In the genomic region with DNA sequence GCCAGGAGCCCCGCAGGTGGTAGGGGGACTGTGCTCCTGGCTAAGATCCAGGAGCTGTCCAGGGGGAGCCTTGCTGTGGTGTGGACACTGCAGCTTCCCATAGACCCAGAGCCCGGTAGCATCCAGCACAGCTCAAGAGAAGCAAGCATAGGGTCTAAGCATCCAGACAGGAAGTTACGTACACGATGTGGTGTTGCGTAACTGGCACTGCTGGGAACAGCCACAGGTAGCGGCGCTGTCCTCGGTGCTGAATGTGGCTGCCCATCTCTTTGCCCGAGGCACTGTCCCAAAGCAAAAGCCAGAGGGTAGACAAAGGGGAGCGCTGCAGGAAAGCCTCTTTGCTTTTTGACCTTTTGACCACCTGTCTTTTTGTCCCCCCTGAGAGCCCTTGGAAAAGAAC, we compare ENCODE assay signal across 8 mouse cellular contexts. TPM values are rescaled to one million over a fixed set of nuclear protein-coding genes. Genes with fewer than 3 reads are reported as not detected.
DNase-seq lines count a peak whose midpoint lies in the region; TF ChIP-seq lines count a peak whose summit lies in the region.

No protein-coding gene starts in this region.

- WGBS in thymus, adult 2 months, result 17% methylated on average over 10 of the region's 10 CpGs
- WGBS in liver, adult 2 months, result 19% methylated on average over 10 of the region's 10 CpGs

- H3K36me3 ChIP-seq in thymus, adult 2 months (ENCODE audit: control insufficient read depth, insufficient read depth, low read length), result no peaks in the 10 kb centered on the region
- no peaks in the 10 kb centered on the region for H3K36me3 ChIP-seq in liver, adult 2 months (ENCODE audit: control insufficient read depth, insufficient read depth, low read length)

- H3K27me3 ChIP-seq in thymus, adult 2 months (ENCODE audit: control insufficient read depth, insufficient read depth, low read length), result no peaks in the 10 kb centered on the region
- no peaks in the 10 kb centered on the region for H3K27me3 ChIP-seq in liver, adult 2 months (ENCODE audit: control insufficient read depth, insufficient read depth, low read length)

- no peaks in the 10 kb centered on the region for H3K79me2 ChIP-seq in liver, adult 2 months (ENCODE audit: control insufficient read depth, insufficient read depth, low read length)

- 0 out of 2 replicates have a peak, but pooled peaks have one; percentile 17 for TF ChIP-seq CTCF in thymus, adult 2 months (IDR thresholded peaks at IDR 0.05; ENCODE audit: borderline replicate concordance, control insufficient read depth, extremely low read depth, insufficient read depth, low read length, poor library complexity)
- TF ChIP-seq CTCF in liver, adult 2 months (IDR thresholded peaks at IDR 0.05; ENCODE audit: low read depth, low read length), result no peak

- no peak overlapping the region for H3K9ac ChIP-seq in liver, adult 2 months (ENCODE audit: low read depth, low read length)

- no peak for TF ChIP-seq POLR2A in thymus, adult 2 months (IDR thresholded peaks at IDR 0.05; ENCODE audit: control insufficient read depth, extremely low read depth, insufficient read depth, low read length, poor library complexity)
- TF ChIP-seq POLR2A in liver, adult 2 months (IDR thresholded peaks at IDR 0.05; ENCODE audit: extremely low read depth, insufficient read depth, low read length), result no peak

- H3K4me3 ChIP-seq in thymus, adult 2 months (ENCODE audit: control insufficient read depth, insufficient read depth, low read length), result no peak overlapping the region
- H3K4me3 ChIP-seq in liver, adult 2 months (ENCODE audit: insufficient read depth, low read depth, low read length), result no peak overlapping the region

- DNase-seq in adrenal gland, postnatal 10 days, result peak; percentile 74
- DNase-seq in adrenal gland, postnatal 4 days (ENCODE audit: low spot score in 2 of 2), result no peak
- DNase-seq in thymus, adult 2 months, result peak; percentile 20
- no peak for DNase-seq in thymus, adult 18-20 months
- DNase-seq in liver, adult 2 months (ENCODE audit: extremely low read depth, low read depth, low spot score), result peak; percentile 33
- peak; percentile 42 for DNase-seq in thymus, postnatal 14 days
- DNase-seq in spleen, adult 18-20 months, result no peak
- DNase-seq in MN1 (ENCODE audit: low spot score), result no peak

- H3K27ac ChIP-seq in thymus, adult 2 months (ENCODE audit: control insufficient read depth, insufficient read depth, low read length), result no peak overlapping the region
- H3K27ac ChIP-seq in liver, adult 2 months (replicated peaks; ENCODE audit: insufficient read depth, low read depth, low read length), result no peak overlapping the region

- H3K4me1 ChIP-seq in thymus, adult 2 months (replicated peaks; ENCODE audit: control insufficient read depth, insufficient read depth, low read length), result no peaks in the 10 kb centered on the region
- H3K4me1 ChIP-seq in liver, adult 2 months (ENCODE audit: control insufficient read depth, insufficient read depth, low read length), result no peaks in the 10 kb centered on the region

RNA-seq across cellular contexts. Expression of gene Cpz, which starts 6.1 kb away (rescaled TPM):
- 1 to 10 TPM; 7.8 to 8.3 TPM for total RNA-seq in adrenal gland, postnatal 10 days (2021)
- 1 to 10 TPM; 5.2 to 5.7 TPM for total RNA-seq in adrenal gland, postnatal 4 days (2021)
- polyA plus RNA-seq in thymus, adult 2 months (2012; rRNA removed), result 1.0 and 1.6 TPM in 2 replicates
- total RNA-seq in liver, adult 2 months (2014; rRNA removed), result 0.54 and 0.55 TPM in 2 replicates
- 1.2 and 1.6 TPM in 2 replicates for polyA plus RNA-seq in liver, adult 2 months (2012; rRNA removed)

RNA-seq across cellular contexts. Expression of gene Trmt44, which starts 43.3 kb away (rescaled TPM):
- 1 to 10 TPM; 5.6 to 7.9 TPM for total RNA-seq in adrenal gland, postnatal 10 days (2021)
- 10 to 100 TPM; 11.2 to 12.1 TPM for total RNA-seq in adrenal gland, postnatal 4 days (2021)
- polyA plus RNA-seq in thymus, adult 2 months (2012; rRNA removed), result 9.2 and 9.8 TPM in 2 replicates
- total RNA-seq in liver, adult 2 months (2014; rRNA removed), result 2.1 and 3.2 TPM in 2 replicates
- polyA plus RNA-seq in liver, adult 2 months (2012; rRNA removed), result 2.2 and 2.6 TPM in 2 replicates

RNA-seq across cellular contexts. Expression of gene Acox3, which starts 51.3 kb away (rescaled TPM):
- total RNA-seq in adrenal gland, postnatal 10 days (2021), result 10 to 100 TPM; 30.5 to 41.1 TPM
- total RNA-seq in adrenal gland, postnatal 4 days (2021), result 10 to 100 TPM; 44.0 to 46.6 TPM
- polyA plus RNA-seq in thymus, adult 2 months (2012; rRNA removed), result 78.2 and 82.6 TPM in 2 replicates
- 22.6 and 24.1 TPM in 2 replicates for total RNA-seq in liver, adult 2 months (2014; rRNA removed)
- polyA plus RNA-seq in liver, adult 2 months (2012; rRNA removed), result 18.0 and 22.9 TPM in 2 replicates

Comparison
In these comparisons a context has a peak if more than half of its experiments do, and no peak if none do; other contexts are left out.
1. DNase-seq: peak in adrenal gland, postnatal 10 days (single experiment), thymus, adult 2 months (single experiment), liver, adult 2 months (single experiment) and thymus, postnatal 14 days (single experiment); none in adrenal gland, postnatal 4 days (0 of 2), thymus, adult 18-20 months (0 of 2), spleen, adult 18-20 months (0 of 2) and MN1 (single experiment).